Mouse (Mus musculus): Measurements from ENCODE around the gene Taco1.
A peak's percentile ranks its signal among the peaks of the same experiment; 100 is the strongest.
"Not testable (repeated sequence)": the region's sequence is repeated elsewhere in the genome, so short reads cannot be mapped to it uniquely, and the experiment has no call there.

Taco1 gene

GRCm38 (mm10) chr11:106061311-106061710 is 4.5 kb upstream of the Taco1 start:
- no peak for DNase-seq (ENCODE audit: low spot score in 2 of 2)

- DNase-seq (ENCODE audit: low spot score in 2 of 2): peak; percentile 13 to 15
Observed at GRCm38 (mm10) chr11:106063756-106064155, 2.1 kb upstream of the Taco1 start.

DNA sequence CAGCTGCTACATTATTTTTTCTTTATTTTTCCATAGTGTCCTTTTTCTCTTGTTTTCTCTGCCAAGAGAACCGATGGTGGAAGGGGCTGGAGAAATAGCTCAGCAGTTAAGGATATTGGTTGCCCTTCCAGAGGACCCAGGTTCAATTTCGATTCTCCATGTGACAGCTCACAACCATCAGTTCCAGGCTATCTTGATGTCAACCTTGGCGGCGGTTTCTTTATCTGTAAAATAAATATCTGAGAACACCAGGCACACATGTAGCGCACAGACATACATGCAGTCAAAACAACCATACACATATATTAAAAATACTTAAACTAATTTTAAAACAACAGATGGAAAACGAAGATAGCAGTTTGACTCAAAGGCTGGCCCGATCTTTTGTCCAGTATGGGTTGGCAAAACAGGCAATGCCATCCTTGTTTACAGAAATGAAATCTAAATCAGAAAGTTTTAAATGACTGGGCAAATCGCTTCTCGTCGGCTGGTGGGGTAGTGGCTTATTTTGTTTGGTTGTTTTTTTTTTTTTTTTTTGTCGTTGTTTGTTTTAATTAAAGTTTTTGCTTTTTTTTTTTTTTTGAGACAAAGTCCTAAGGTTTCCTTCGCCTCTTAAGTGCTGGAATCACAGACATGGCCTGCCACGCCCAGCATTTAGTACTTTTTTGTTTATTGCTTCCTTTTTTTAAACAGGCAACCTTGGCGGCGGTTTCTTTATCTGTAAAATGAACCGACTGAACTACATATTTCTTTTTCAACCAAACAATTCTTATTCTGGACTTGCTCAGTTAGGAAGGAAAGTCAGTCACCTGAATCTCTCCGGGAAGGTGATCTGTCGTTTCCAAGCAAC is 563 bp upstream of the Taco1 start:
- DNase-seq (ENCODE audit: low spot score in 2 of 2): no peak

- not testable (repeated sequence) for DNase-seq (ENCODE audit: low spot score in 2 of 2)
Observed at GRCm38 (mm10) chr11:106066616-106067015, 755 bp downstream of the Taco1 start.

DNA sequence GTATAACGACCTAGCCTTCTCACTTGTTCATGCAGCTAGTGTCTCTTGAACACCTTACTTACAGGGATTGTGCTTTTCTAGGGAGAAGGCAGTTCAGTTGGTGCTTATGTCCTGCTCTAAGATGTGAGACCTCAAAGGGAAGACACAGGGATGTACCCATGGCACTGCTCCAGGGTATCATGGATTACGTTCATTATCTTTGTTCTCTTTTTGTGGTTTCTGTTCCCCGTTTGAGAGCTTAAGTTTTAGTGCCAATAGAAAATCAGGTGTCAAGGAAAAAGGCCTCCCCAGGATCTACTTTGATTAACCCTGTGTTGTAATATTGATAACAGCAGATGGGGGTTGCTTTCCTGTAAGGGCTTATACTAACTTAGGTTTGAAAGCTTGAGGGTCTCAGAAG is 7.9 kb downstream of the Taco1 start:
- DNase-seq (ENCODE audit: low spot score in 2 of 2): no peak

DNA sequence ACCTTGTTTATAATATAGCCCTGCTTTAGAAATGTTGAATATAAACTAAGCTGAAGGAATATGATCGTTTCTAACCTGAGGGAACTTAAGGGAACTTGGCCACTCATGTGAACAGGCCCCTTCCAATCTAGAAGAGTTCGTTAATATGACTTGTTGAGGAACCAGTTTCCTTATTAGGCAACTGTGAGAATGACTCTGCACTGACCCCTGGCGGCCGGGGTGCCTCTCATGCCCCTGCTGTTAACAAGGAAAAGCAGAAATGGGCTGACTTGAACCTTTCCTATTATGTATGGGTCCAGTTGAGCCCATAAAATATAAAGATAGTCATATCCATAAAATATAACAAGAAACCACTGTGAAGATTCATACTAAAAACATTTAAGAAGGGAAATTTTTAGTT is 10.5 kb downstream of the Taco1 start:
- peak; percentile 38 to 56 for DNase-seq (ENCODE audit: low spot score in 2 of 2)

- peak; percentile 99 to 100 for DNase-seq (ENCODE audit: low spot score in 2 of 2)
Observed at GRCm38 (mm10) chr11:106083708-106084701, 18.1 kb downstream of the Taco1 start, which contains the start of gene Map3k3. Gene Map3k3, plus strand, starts transcription at chr11:106084613.

GRCm38 (mm10) chr11:106084911-106085561 is 19.2 kb downstream of the Taco1 start:
- peak; percentile 60 for DNase-seq (ENCODE audit: low spot score in 2 of 2)

DNA sequence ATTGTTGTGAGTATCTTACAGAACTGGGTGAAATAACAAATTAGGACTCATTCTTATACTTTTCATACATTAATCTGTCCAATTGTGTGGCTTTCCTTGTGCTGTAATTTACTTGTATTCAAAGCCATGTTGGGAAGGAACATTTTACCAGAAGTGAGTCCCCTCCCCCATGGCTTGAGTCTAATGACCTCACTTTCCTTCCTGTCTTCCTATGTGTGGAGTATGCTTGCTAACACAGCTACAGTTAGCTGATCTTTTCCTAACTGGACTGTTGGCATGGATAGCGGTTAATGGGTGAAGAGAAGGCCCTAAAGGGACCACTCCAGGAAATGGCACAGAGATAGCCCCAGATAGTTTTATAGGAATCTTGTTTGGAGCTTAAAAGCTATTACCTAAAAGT is 32.4 kb downstream of the Taco1 start:
- no peak for DNase-seq (ENCODE audit: low spot score in 2 of 2)

GRCm38 (mm10) chr11:106102866-106103265 is 37.0 kb downstream of the Taco1 start:
- DNase-seq (ENCODE audit: low spot score in 2 of 2): no peak

DNA sequence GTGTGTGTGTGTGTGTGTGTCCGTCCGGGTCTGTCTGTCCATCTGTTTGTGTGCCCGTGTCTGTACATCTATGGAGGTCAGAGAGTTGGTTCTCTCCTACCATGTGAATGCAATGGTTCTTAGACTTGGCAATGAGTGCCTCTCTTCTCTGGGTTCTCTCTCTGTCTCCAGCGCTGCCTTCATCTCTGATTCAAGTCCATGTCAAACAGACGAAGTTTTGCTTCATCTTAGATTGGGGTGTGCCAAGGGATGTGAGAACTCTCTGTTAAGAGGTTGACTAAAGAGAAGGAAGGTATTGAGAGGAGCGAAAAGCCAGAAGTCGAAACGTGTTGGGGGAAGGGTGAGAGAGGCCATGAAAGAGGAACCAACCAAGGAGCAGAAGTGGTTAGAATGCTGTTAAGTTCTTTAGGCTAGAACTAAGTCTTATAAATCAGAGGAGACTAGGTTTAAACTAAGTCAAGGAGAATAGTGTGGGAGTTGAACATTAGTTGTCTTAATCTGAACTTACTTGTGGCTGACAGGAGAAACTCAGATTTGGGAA is 40.3 kb downstream of the Taco1 start:
- no peak for DNase-seq (ENCODE audit: low spot score in 2 of 2)

- no peak for DNase-seq (ENCODE audit: low spot score in 2 of 2)
Observed at GRCm38 (mm10) chr11:106111688-106112087, 45.8 kb downstream of the Taco1 start.

DNA sequence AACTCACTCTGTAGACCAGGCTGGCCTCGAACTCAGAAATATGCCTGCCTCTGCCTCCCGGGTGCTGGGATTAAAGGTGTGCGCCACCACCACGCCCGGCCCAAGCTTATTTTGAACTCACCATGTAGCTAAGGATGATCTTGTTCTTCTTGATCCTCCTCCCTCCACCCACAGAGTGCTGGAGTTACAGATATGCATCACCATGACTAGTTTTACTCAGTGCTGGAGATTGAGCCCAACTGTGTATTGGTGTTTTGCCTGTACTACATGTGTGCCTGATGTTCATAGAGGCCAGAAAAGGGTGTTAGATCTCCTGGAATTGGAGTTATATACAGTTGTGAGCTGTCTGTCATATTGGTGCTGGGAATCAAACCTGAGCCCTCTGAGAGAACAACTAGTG is 56.4 kb downstream of the Taco1 start:
- DNase-seq (ENCODE audit: low spot score in 2 of 2): no peak

DNA sequence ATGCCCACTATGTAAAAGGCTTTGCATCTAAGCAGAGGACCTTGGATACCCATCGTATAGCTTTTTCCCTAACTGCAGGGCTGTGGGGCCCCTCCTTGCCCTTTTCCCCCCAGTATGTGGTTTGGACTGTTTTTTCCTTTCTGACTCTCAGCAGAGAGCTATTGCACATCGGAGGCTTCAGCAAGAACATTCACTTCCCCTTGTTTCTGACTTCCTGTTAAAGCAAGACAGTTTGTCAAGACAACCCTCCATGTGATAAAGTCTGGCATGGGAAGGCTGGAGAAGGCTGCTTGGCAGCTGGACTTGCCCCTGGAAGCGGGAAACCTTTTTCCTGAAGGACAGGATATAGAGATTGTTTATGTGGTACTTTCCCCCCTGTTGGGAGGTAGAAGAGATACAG is 56.9 kb downstream of the Taco1 start:
- no peak for DNase-seq (ENCODE audit: low spot score in 2 of 2)
